8 mouse cellular contexts compared by ENCODE assay signal in genomic region chr8:126591141-126591820, GRCm38 (mm10). TPM values are rescaled to one million over a fixed set of nuclear protein-coding genes. Genes with fewer than 3 reads are reported as not detected.
DNase-seq lines count a peak whose midpoint lies in the region; ATAC-seq lines count a peak whose summit lies in the region.

No protein-coding gene starts in this region.

- DNase-seq in urinary bladder, adult 2 months (ENCODE audit: low spot score) = peak; percentile 52
- DNase-seq in urinary bladder, postnatal 10 days (ENCODE audit: low spot score) = no peak
- DNase-seq in cerebellum, adult 9-11 months = peak; percentile 76
- peak; percentile 59 for DNase-seq in kidney, adult 9 months

- no peaks in the 10 kb centered on the region for H3K27me3 ChIP-seq in liver, embryonic 15.5 days
- no peaks in the 10 kb centered on the region for H3K27me3 ChIP-seq in neural tube, embryonic 14.5 days (ENCODE audit: control insufficient read depth, insufficient read depth, low read length)

- peak overlapping the region; percentile 94 for H3K27ac ChIP-seq in liver, embryonic 15.5 days (replicated peaks)
- H3K27ac ChIP-seq in neural tube, embryonic 14.5 days (ENCODE audit: low read depth, low read length) = peak overlapping the region; percentile 96

- peak overlapping the region; percentile 92 for H3K9ac ChIP-seq in liver, embryonic 15.5 days
- peak overlapping the region; percentile 99 for H3K9ac ChIP-seq in neural tube, embryonic 14.5 days (replicated peaks; ENCODE audit: low read depth, low read length)

- no peaks in the 10 kb centered on the region for H3K9me3 ChIP-seq in liver, embryonic 15.5 days (replicated peaks)
- no peaks in the 10 kb centered on the region for H3K9me3 ChIP-seq in neural tube, embryonic 14.5 days (ENCODE audit: control insufficient read depth, low read length)

- peaks cover 15% of the 10 kb centered on the region for H3K36me3 ChIP-seq in liver, embryonic 15.5 days (replicated peaks)
- peaks cover 8% of the 10 kb centered on the region; the same call in 1 of the 2 replicates for H3K36me3 ChIP-seq in neural tube, embryonic 14.5 days (ENCODE audit: control insufficient read depth, insufficient read depth, low read length)

- H3K4me3 ChIP-seq in liver, embryonic 15.5 days (replicated peaks) = peak overlapping the region; percentile 84
- H3K4me3 ChIP-seq in neural tube, embryonic 14.5 days (ENCODE audit: low read depth, low read length) = peak overlapping the region; percentile 100

- H3K4me1 ChIP-seq in liver, embryonic 15.5 days (replicated peaks) = peaks cover 80% of the 10 kb centered on the region
- peaks cover 52% of the 10 kb centered on the region for H3K4me1 ChIP-seq in neural tube, embryonic 14.5 days (ENCODE audit: control insufficient read depth, insufficient read depth, low read length)

- 1% methylated on average over 20 of the region's 20 CpGs for WGBS in liver, embryonic 15.5 days (ENCODE audit: insufficient replicate concordance)
- 1% methylated on average over 20 of the region's 20 CpGs for WGBS in neural tube, embryonic 14.5 days

- peak; percentile 6 for ATAC-seq in granulocyte monocyte progenitor cell, adult 5-6 weeks (replicated peaks; ENCODE audit: poor library complexity, severe bottlenecking)
- ATAC-seq in liver, embryonic 15.5 days (ENCODE audit: insufficient read depth) = no peak
- no peak for ATAC-seq in neural tube, embryonic 14.5 days (ENCODE audit: low read depth)
- no peak for ATAC-seq in activated CD4-positive, CD25-positive, alpha-beta regulatory T cell, adult 4 months

- peak overlapping the region; percentile 95 for H3K4me2 ChIP-seq in liver, embryonic 15.5 days
- peak overlapping the region; percentile 98 for H3K4me2 ChIP-seq in neural tube, embryonic 14.5 days (ENCODE audit: low read depth, low read length)

RNA-seq across cellular contexts. Expression of gene Irf2bp2, which starts 2.5 kb away (rescaled TPM):
- 33.4 and 35.5 TPM in 2 replicates for polyA plus RNA-seq in urinary bladder, adult 2 months (2012; rRNA removed)
- 112 and 113 TPM in 2 replicates for total RNA-seq in granulocyte monocyte progenitor cell, adult 5-6 weeks (2014; fragmentation: Nextera tagmentation)
- total RNA-seq in granulocyte monocyte progenitor cell, adult 5-6 weeks (2017) = 97.9 and 112 TPM in 2 replicates
- polyA plus RNA-seq in liver, embryonic 15.5 days (2015; fragmentation: Nextera tagmentation; extraction: Ambion mirVana) = 3.8 and 4.0 TPM in 2 replicates
- polyA plus RNA-seq in neural tube, embryonic 14.5 days (2014; fragmentation: Nextera tagmentation; extraction: Ambion mirVana) = 8.5 and 8.8 TPM in 2 replicates
- polyA plus RNA-seq in activated CD4-positive, CD25-positive, alpha-beta regulatory T cell, adult 4 months (2017; shearing (Covaris generic)) = 10 to 100 TPM; 17.8 to 22.2 TPM
